Mouse (Mus musculus) gastrocnemius, postnatal 14 days (tissue): ENCODE results near the gene Olfr266. TPM values are rescaled to one million over a fixed set of nuclear protein-coding genes. Genes with fewer than 3 reads are reported as not detected.

Experiments
- DNase-seq: peaks from one replicate; pipeline ENCODE4 v3.0.0; 2021; ENCODE audit warnings: mixed read lengths
- intact Hi-C: fragments of 180-260 bp; cut with DNase I; formaldehyde crosslinking; loops from one replicate; pipeline ENCODE4 v1.15.1; 2025; ENCODE audit warnings: low total_unique reads
- long read RNA-seq, 2 experiments: library from polyadenylated mRNA; stranded (forward); transcript quantifications; one replicate each; pipeline ENCODE4 v2.0.0; 2021
- total RNA-seq, 2 experiments: library from RNA; stranded (reverse); gene quantifications; 2 replicates each; pipeline ENCODE4 v1.2.3; 2021

The Olfr266 gene
- not detected for total RNA-seq
- long read RNA-seq, experiment 1, result 0 reads
- long read RNA-seq, experiment 2, result 0 reads

GRCm38 (mm10) chr3:106826187-106826586, at the start of gene Olfr266:
Gene Olfr266 (minus strand): TSS chr3:106826287.
- DNase-seq, result no peak
- intact Hi-C loops, result no loop called here

- intact Hi-C loops, result no loop called here
- DNase-seq, result no peak
Measured at GRCm38 (mm10) chr3:106875626-106876025, 49.5 kb upstream of the Olfr266 start.

- intact Hi-C loops, result no loop called here
Measured at GRCm38 (mm10) chr3:106872893-106873292, 46.8 kb upstream of the Olfr266 start.

GRCm38 (mm10) chr3:106832107-106832506, 6.0 kb upstream of the Olfr266 start:
- DNase-seq, result no peak
- intact Hi-C loops, result no loop called here

More at GRCm38 (mm10) chr3:106872893-106873292, 46.8 kb upstream of the Olfr266 start:
- DNase-seq, result no peak

GRCm38 (mm10) chr3:106817676-106818075, 8.4 kb downstream of the Olfr266 start:
- intact Hi-C loops, result no loop called here
- no peak for DNase-seq

GRCm38 (mm10) chr3:106808972-106809695, 17.0 kb downstream of the Olfr266 start:
- DNase-seq, result no peak
- intact Hi-C loops, result no loop called here

GRCm38 (mm10) chr3:106798079-106798478, 28.0 kb downstream of the Olfr266 start:
- intact Hi-C loops, result no loop called here
- no peak for DNase-seq

GRCm38 (mm10) chr3:106789930-106790329, 36.2 kb downstream of the Olfr266 start, which contains the start of gene Cd53:
Gene Cd53 (minus strand): TSS chr3:106790149.
- DNase-seq, result no peak
- intact Hi-C loops, result no loop called here

- intact Hi-C loops, result no loop called here
- no peak for DNase-seq
Measured at GRCm38 (mm10) chr3:106788440-106788887, 37.6 kb downstream of the Olfr266 start.

GRCm38 (mm10) chr3:106787972-106788371, 38.1 kb downstream of the Olfr266 start:
- intact Hi-C loops, result no loop called here
- DNase-seq, result no peak

GRCm38 (mm10) chr3:106785130-106785529, 41.0 kb downstream of the Olfr266 start:
- intact Hi-C loops, result no loop called here
- DNase-seq, result no peak

- intact Hi-C loops, result no loop called here
- DNase-seq, result no peak
Measured at GRCm38 (mm10) chr3:106771834-106772233, 54.3 kb downstream of the Olfr266 start.

Other genes with a start within 250 kb of the Olfr266 start
- 1 to 10 TPM; 6.5 to 7.4 TPM for gene Lrif1, start 141.3 kb downstream of the Olfr266 start, total RNA-seq
- 1 to 10 TPM; 2.1 to 2.2 TPM for gene Cd53, start 36.1 kb downstream of the Olfr266 start, total RNA-seq
- under 1 TPM in 1 of 2 experiments, not detected in 1; 0.20 TPM for gene Kcna3, start 209.9 kb upstream of the Olfr266 start, total RNA-seq